Mouse (Mus musculus): ENCODE results near the gene Pdzd4.

- TF ChIP-seq CTCF (IDR thresholded peaks at IDR 0.05; ENCODE audit: low read depth, low read length) = no peak
- TF ChIP-seq POLR2A (IDR thresholded peaks at IDR 0.05; ENCODE audit: borderline replicate concordance, low read depth, low read length) = no peak
Observed at GRCm38 (mm10) chrX:73815072-73815471, 9.7 kb downstream of the Pdzd4 start.
